Mouse (Mus musculus) liver, postnatal 0 days (tissue): ENCODE measurements at regions not wholly inside any gene's neighbourhood (a gene's known extent, or its start where the extent isn't known, plus 50 kb on each side); places are given as distances from the start of the nearest gene placed in this dataset.
"Not testable (repeated sequence)": the region's sequence is repeated elsewhere in the genome, so short reads cannot be mapped to it uniquely, and the experiment has no call there.

Experiments
- ATAC-seq: fragments of 200-750 bp; cut with Nextera tagmentation; 2 replicates; pipeline ENCODE4 v1.8.0; 2017; ENCODE audit warnings: mild to moderate bottlenecking, moderate library complexity
- DNase-seq: peaks from one replicate; pipeline ENCODE4 v3.0.0-alpha.2; 2016
- H3K27ac ChIP-seq: fragments of 300-500 bp; sonication (generic); 2 replicates; pipeline ENCODE4 v1.5.1; 2014; ENCODE audit warnings: antibody characterized with exemption, moderate library complexity, mild to moderate bottlenecking, low read depth
- H3K27me3 ChIP-seq: fragments of 300-500 bp; sonication (generic); 2 replicates; pipeline ENCODE4 v1.6.1; 2014; ENCODE audit warnings: low read length, control low read depth, mixed read lengths; ENCODE audit not compliant: insufficient read depth
- H3K36me3 ChIP-seq: fragments of 300-500 bp; sonication (generic); replicated peaks from 2 replicates; pipeline ENCODE4 v1.6.1; 2014; ENCODE audit warnings: mild to moderate bottlenecking, control low read depth, low read length, moderate library complexity, mixed read lengths; ENCODE audit not compliant: insufficient read depth
- H3K4me1 ChIP-seq: fragments of 300-500 bp; sonication (generic); 2 replicates; pipeline ENCODE4 v1.6.1; 2014; ENCODE audit warnings: antibody characterized with exemption, mild to moderate bottlenecking, control low read depth; ENCODE audit not compliant: insufficient read depth
- H3K4me2 ChIP-seq: fragments of 300-500 bp; sonication (generic); 2 replicates; pipeline ENCODE4 v1.6.1; 2014; ENCODE audit warnings: low read depth, mild to moderate bottlenecking, low read length, moderate library complexity, mixed read lengths
- H3K4me3 ChIP-seq: fragments of 300-500 bp; sonication (generic); 2 replicates; pipeline ENCODE4 v1.5.1; 2014; ENCODE audit warnings: low read depth, low read length
- H3K9ac ChIP-seq: fragments of 300-500 bp; sonication (generic); replicated peaks from 2 replicates; pipeline ENCODE4 v1.6.1; 2014; ENCODE audit warnings: mild to moderate bottlenecking, moderate library complexity
- H3K9me3 ChIP-seq: fragments of 300-500 bp; sonication (generic); 2 replicates; pipeline ENCODE4 v1.6.1; 2016; ENCODE audit warnings: mild to moderate bottlenecking, control low read depth, low read length, mixed read lengths
- CTCF ChIP-seq: sonication (generic); IDR thresholded peaks from 2 replicates; pipeline ENCODE4 v1.5.1; 2016; ENCODE audit warnings: antibody characterized with exemption, low read depth
- EP300 ChIP-seq: IDR thresholded peaks from 2 replicates; pipeline ENCODE4 v1.6.1; 2016; ENCODE audit warnings: antibody characterized with exemption, low read depth, mild to moderate bottlenecking
- WGBS: fragments of 180-500 bp; shearing (Covaris S2); extraction: QIAGEN DNeasy Blood & Tissue Kit; methylation state at CpG from one replicate; pipeline ENCODE4 v1.1.7; 2014; ENCODE audit not compliant: insufficient replicate concordance; 5-methylcytosine and 5-hydroxymethylcytosine counted together

GRCm38 (mm10) chr7:73039921-73040320 is 335.4 kb upstream of the Rgma start:
- Histone ChIP-seq H3K4me1 (no peaks in the 10 kb centered on the region), H3K36me3 (no peaks in the 10 kb centered on the region), H3K4me3 (no peak overlapping the region), H3K9me3 (no peaks in the 10 kb centered on the region), H3K27ac (no peak overlapping the region), H3K27me3 (no peaks in the 10 kb centered on the region), H3K9ac (no peak overlapping the region), H3K4me2 (no peak overlapping the region)
- ATAC-seq (no peak), DNase-seq (no peak)
- no peak for TF ChIP-seq EP300
- TF ChIP-seq CTCF: no peak
- 79% methylated on average over 4 of the region's 4 CpGs for WGBS

GRCm38 (mm10) chr7:73044316-73044715 is 331.0 kb upstream of the Rgma start:
- DNase-seq (no peak), ATAC-seq (no peak)
- Histone ChIP-seq H3K27ac (no peak overlapping the region), H3K4me1 (no peaks in the 10 kb centered on the region), H3K4me3 (no peak overlapping the region), H3K36me3 (no peaks in the 10 kb centered on the region), H3K27me3 (no peaks in the 10 kb centered on the region), H3K9me3 (no peaks in the 10 kb centered on the region), H3K9ac (no peak overlapping the region), H3K4me2 (no peak overlapping the region)
- no peak for TF ChIP-seq CTCF
- no peak for TF ChIP-seq EP300
- 64% methylated on average over 3 of the region's 3 CpGs for WGBS

- ATAC-seq (no peak), DNase-seq (no peak)
- Histone ChIP-seq H3K27ac (no peak overlapping the region), H3K4me2 (no peak overlapping the region), H3K9me3 (no peaks in the 10 kb centered on the region), H3K4me1 (no peaks in the 10 kb centered on the region), H3K27me3 (no peaks in the 10 kb centered on the region), H3K9ac (no peak overlapping the region), H3K36me3 (no peaks in the 10 kb centered on the region), H3K4me3 (no peak overlapping the region)
- WGBS: 94% methylated on average over 2 of the region's 2 CpGs
- no peak for TF ChIP-seq CTCF
- TF ChIP-seq EP300: no peak
These were observed 319.4 kb upstream of the Rgma start for GRCm38 (mm10) chr7:73055891-73056290.

- H3K4me1 ChIP-seq: no peaks in the 10 kb centered on the region
- ATAC-seq (no peak), DNase-seq (no peak)
- H3K4me3 ChIP-seq: no peak overlapping the region
- H3K9me3 ChIP-seq: no peaks in the 10 kb centered on the region
- no peak overlapping the region for H3K27ac ChIP-seq
- no peak overlapping the region for H3K4me2 ChIP-seq
- no peak overlapping the region for H3K9ac ChIP-seq
- no peaks in the 10 kb centered on the region for H3K27me3 ChIP-seq
- TF ChIP-seq CTCF: no peak
- TF ChIP-seq EP300: no peak
- WGBS: 76% methylated on average over 3 of the region's 3 CpGs
- H3K36me3 ChIP-seq: no peaks in the 10 kb centered on the region
These were observed 311.8 kb upstream of the Rgma start for GRCm38 (mm10) chr7:73063556-73063955.

- Histone ChIP-seq H3K27me3 (no peaks in the 10 kb centered on the region), H3K9me3 (no peaks in the 10 kb centered on the region), H3K4me1 (no peaks in the 10 kb centered on the region), H3K36me3 (no peaks in the 10 kb centered on the region), H3K4me3 (no peak overlapping the region), H3K27ac (no peak overlapping the region), H3K4me2 (no peak overlapping the region), H3K9ac (no peak overlapping the region)
- WGBS: 73% methylated on average over 1 of the region's 1 CpGs
- DNase-seq: no peak
- no peak for TF ChIP-seq EP300
- TF ChIP-seq CTCF: no peak
- ATAC-seq: no peak
These were observed 306.8 kb upstream of the Rgma start for GRCm38 (mm10) chr7:73068534-73068933.

GRCm38 (mm10) chr7:73069352-73069751 is 306.0 kb upstream of the Rgma start:
- WGBS: 57% methylated on average over 4 of the region's 4 CpGs
- no peaks in the 10 kb centered on the region for H3K9me3 ChIP-seq
- no peak for DNase-seq
- H3K27ac ChIP-seq: no peak overlapping the region
- ATAC-seq: no peak
- no peaks in the 10 kb centered on the region for H3K36me3 ChIP-seq
- no peaks in the 10 kb centered on the region for H3K4me1 ChIP-seq
- H3K9ac ChIP-seq: no peak overlapping the region
- TF ChIP-seq CTCF: no peak
- no peak for TF ChIP-seq EP300
- H3K4me2 ChIP-seq: no peak overlapping the region
- no peaks in the 10 kb centered on the region for H3K27me3 ChIP-seq
- H3K4me3 ChIP-seq: no peak overlapping the region

GRCm38 (mm10) chr7:73075391-73075790 is 299.9 kb upstream of the Rgma start:
- not testable (repeated sequence) for H3K4me1 ChIP-seq, H3K9ac ChIP-seq, ATAC-seq, H3K36me3 ChIP-seq, H3K4me2 ChIP-seq, H3K27ac ChIP-seq, H3K27me3 ChIP-seq, H3K9me3 ChIP-seq, H3K4me3 ChIP-seq, DNase-seq
- 81% methylated on average over 7 of the region's 7 CpGs for WGBS
